Mouse (Mus musculus): ENCODE measurements around the gene Fgf12. TPM values are rescaled to one million over a fixed set of nuclear protein-coding genes. Genes with fewer than 3 reads are reported as not detected.
A peak's percentile ranks its signal among the peaks of the same experiment; 100 is the strongest.

Fgf12 gene
- total and polyA plus RNA-seq, 2 experiments from 2014 or later: 5.2 to 44.8 TPM

GRCm38 (mm10) chr16:28555219-28555618 is 197.6 kb downstream of the Fgf12 start:
- H3K9ac ChIP-seq (replicated peaks; ENCODE audit: low read depth, low read length): no peak overlapping the region
- H3K4me3 ChIP-seq (ENCODE audit: low read depth, low read length): no peak overlapping the region
- H3K27me3 ChIP-seq (ENCODE audit: control insufficient read depth, insufficient read depth, low read length): no peaks in the 10 kb centered on the region

GRCm38 (mm10) chr16:28539423-28539822 is 213.4 kb downstream of the Fgf12 start:
- WGBS: 55% methylated on average over 3 of the region's 3 CpGs
- no peaks in the 10 kb centered on the region for H3K27me3 ChIP-seq (ENCODE audit: control insufficient read depth, insufficient read depth, low read length)
- no peaks in the 10 kb centered on the region for H3K9me3 ChIP-seq (replicated peaks; ENCODE audit: control insufficient read depth, low read length)
- no peak overlapping the region for H3K9ac ChIP-seq (replicated peaks; ENCODE audit: low read depth, low read length)
- H3K4me3 ChIP-seq (ENCODE audit: low read depth, low read length): no peak overlapping the region
- TF ChIP-seq CTCF (IDR thresholded peaks at IDR 0.05; ENCODE audit: low read depth): no peak
- no peak for TF ChIP-seq EP300 (IDR thresholded peaks at IDR 0.05; ENCODE audit: low read depth)
- no peak overlapping the region for H3K27ac ChIP-seq (ENCODE audit: low read depth)
- no peak overlapping the region for H3K4me2 ChIP-seq (ENCODE audit: low read depth, low read length)
- H3K36me3 ChIP-seq (replicated peaks; ENCODE audit: control insufficient read depth, insufficient read depth, low read length): no peaks in the 10 kb centered on the region
- H3K4me1 ChIP-seq (ENCODE audit: control insufficient read depth, insufficient read depth): no peaks in the 10 kb centered on the region
- ATAC-seq (ENCODE audit: insufficient read depth, low read depth): no peak
- no peak for DNase-seq (ENCODE audit: low spot score)

More at GRCm38 (mm10) chr16:28555219-28555618, 197.6 kb downstream of the Fgf12 start:
- Histone ChIP-seq H3K9me3 (replicated peaks; ENCODE audit: control insufficient read depth, low read length) (no peaks in the 10 kb centered on the region), H3K27ac (ENCODE audit: low read depth) (no peak overlapping the region), H3K4me1 (ENCODE audit: control insufficient read depth, insufficient read depth) (no peaks in the 10 kb centered on the region), H3K4me2 (ENCODE audit: low read depth, low read length) (no peak overlapping the region), H3K36me3 (replicated peaks; ENCODE audit: control insufficient read depth, insufficient read depth, low read length) (no peaks in the 10 kb centered on the region)
- ATAC-seq (ENCODE audit: insufficient read depth, low read depth) (no peak), DNase-seq (ENCODE audit: low spot score) (no peak)
- TF ChIP-seq EP300 (IDR thresholded peaks at IDR 0.05; ENCODE audit: low read depth) (no peak), CTCF (IDR thresholded peaks at IDR 0.05; ENCODE audit: low read depth) (no peak)
- WGBS: 73% methylated on average over 10 of the region's 10 CpGs

GRCm38 (mm10) chr16:28517596-28518524 is 235.0 kb downstream of the Fgf12 start:
- H3K4me1 ChIP-seq (ENCODE audit: control insufficient read depth, insufficient read depth): no peaks in the 10 kb centered on the region
- H3K4me3 ChIP-seq (ENCODE audit: low read depth, low read length): peak overlapping the region; percentile 21
- WGBS: 27% methylated on average over 21 of the region's 21 CpGs
- DNase-seq (ENCODE audit: low spot score) (peak; percentile 33), ATAC-seq (ENCODE audit: insufficient read depth, low read depth) (no peak)
- TF ChIP-seq CTCF (IDR thresholded peaks at IDR 0.05; ENCODE audit: low read depth) (peak; percentile 79), EP300 (IDR thresholded peaks at IDR 0.05; ENCODE audit: low read depth) (no peak)
- no peaks in the 10 kb centered on the region for H3K36me3 ChIP-seq (replicated peaks; ENCODE audit: control insufficient read depth, insufficient read depth, low read length)
- H3K27me3 ChIP-seq (ENCODE audit: control insufficient read depth, insufficient read depth, low read length): no peaks in the 10 kb centered on the region
- no peak overlapping the region for H3K27ac ChIP-seq (ENCODE audit: low read depth)
- no peak overlapping the region for H3K9ac ChIP-seq (replicated peaks; ENCODE audit: low read depth, low read length)
- peak overlapping the region; percentile 51 for H3K4me2 ChIP-seq (ENCODE audit: low read depth, low read length)
- H3K9me3 ChIP-seq (replicated peaks; ENCODE audit: control insufficient read depth, low read length): no peaks in the 10 kb centered on the region

- Histone ChIP-seq H3K27ac (ENCODE audit: low read depth) (no peak overlapping the region), H3K4me3 (ENCODE audit: low read depth, low read length) (no peak overlapping the region), H3K4me2 (ENCODE audit: low read depth, low read length) (no peak overlapping the region), H3K9me3 (replicated peaks; ENCODE audit: control insufficient read depth, low read length) (no peaks in the 10 kb centered on the region), H3K9ac (replicated peaks; ENCODE audit: low read depth, low read length) (no peak overlapping the region), H3K36me3 (replicated peaks; ENCODE audit: control insufficient read depth, insufficient read depth, low read length) (no peaks in the 10 kb centered on the region), H3K4me1 (ENCODE audit: control insufficient read depth, insufficient read depth) (no peaks in the 10 kb centered on the region), H3K27me3 (ENCODE audit: control insufficient read depth, insufficient read depth, low read length) (no peaks in the 10 kb centered on the region)
- ATAC-seq (ENCODE audit: insufficient read depth, low read depth): no peak
- TF ChIP-seq EP300 (IDR thresholded peaks at IDR 0.05; ENCODE audit: low read depth): no peak
- no peak for TF ChIP-seq CTCF (IDR thresholded peaks at IDR 0.05; ENCODE audit: low read depth)
- 39% methylated on average over 6 of the region's 6 CpGs for WGBS
- DNase-seq (ENCODE audit: low spot score): no peak
These were observed 240.4 kb downstream of the Fgf12 start for GRCm38 (mm10) chr16:28512446-28512845.

GRCm38 (mm10) chr16:28511413-28511812 is 241.5 kb downstream of the Fgf12 start:
- ATAC-seq (ENCODE audit: insufficient read depth, low read depth) (no peak), DNase-seq (ENCODE audit: low spot score) (no peak)
- H3K9ac ChIP-seq (replicated peaks; ENCODE audit: low read depth, low read length): no peak overlapping the region
- WGBS: 28% methylated on average over 5 of the region's 5 CpGs
- no peaks in the 10 kb centered on the region for H3K4me1 ChIP-seq (ENCODE audit: control insufficient read depth, insufficient read depth)
- TF ChIP-seq CTCF (IDR thresholded peaks at IDR 0.05; ENCODE audit: low read depth): no peak
- TF ChIP-seq EP300 (IDR thresholded peaks at IDR 0.05; ENCODE audit: low read depth): no peak
- no peak overlapping the region for H3K4me3 ChIP-seq (ENCODE audit: low read depth, low read length)
- H3K9me3 ChIP-seq (replicated peaks; ENCODE audit: control insufficient read depth, low read length): no peaks in the 10 kb centered on the region
- H3K27me3 ChIP-seq (ENCODE audit: control insufficient read depth, insufficient read depth, low read length): no peaks in the 10 kb centered on the region
- no peak overlapping the region for H3K4me2 ChIP-seq (ENCODE audit: low read depth, low read length)
- H3K36me3 ChIP-seq (replicated peaks; ENCODE audit: control insufficient read depth, insufficient read depth, low read length): no peaks in the 10 kb centered on the region
- H3K27ac ChIP-seq (ENCODE audit: low read depth): no peak overlapping the region
